Mouse (Mus musculus): ENCODE measurements around the gene Adcy9.

Adcy9 gene

GRCm38 (mm10) chr16:4418776-4419545 lies 1.3 kb downstream of the Adcy9 start:
- in situ Hi-C loops (cut with MboI) = no loop called here

GRCm38 (mm10) chr16:4418072-4418471 lies 2.2 kb downstream of the Adcy9 start:
- in situ Hi-C loops (cut with MboI) = no loop called here

- in situ Hi-C loops (cut with MboI) = no loop called here
Measured at GRCm38 (mm10) chr16:4417455-4417854, 2.8 kb downstream of the Adcy9 start.

GRCm38 (mm10) chr16:4414881-4415585 lies 5.3 kb downstream of the Adcy9 start:
- in situ Hi-C loops (cut with MboI) = no loop called here

GRCm38 (mm10) chr16:4413988-4414880 lies 6.1 kb downstream of the Adcy9 start:
- in situ Hi-C loops (cut with MboI) = no loop called here

GRCm38 (mm10) chr16:4413301-4413700 lies 7.0 kb downstream of the Adcy9 start:
- in situ Hi-C loops (cut with MboI) = no loop called here

- in situ Hi-C loops (cut with MboI) = no loop called here
Measured at GRCm38 (mm10) chr16:4412298-4412697, 8.0 kb downstream of the Adcy9 start.

- in situ Hi-C loops (cut with MboI) = no loop called here
Measured at GRCm38 (mm10) chr16:4411296-4411695, 9.0 kb downstream of the Adcy9 start.

- in situ Hi-C loops (cut with MboI) = no loop called here
Measured at GRCm38 (mm10) chr16:4407536-4407935, 12.8 kb downstream of the Adcy9 start.

- in situ Hi-C loops (cut with MboI) = no loop called here
Measured at GRCm38 (mm10) chr16:4406706-4407105, 13.6 kb downstream of the Adcy9 start.

GRCm38 (mm10) chr16:4406047-4406586 lies 14.2 kb downstream of the Adcy9 start:
- in situ Hi-C loops (cut with MboI) = no loop called here

GRCm38 (mm10) chr16:4404933-4405761 lies 15.2 kb downstream of the Adcy9 start:
- in situ Hi-C loops (cut with MboI) = no loop called here

- in situ Hi-C loops (cut with MboI) = no loop called here
Measured at GRCm38 (mm10) chr16:4401109-4401508, 19.2 kb downstream of the Adcy9 start.

- in situ Hi-C loops (cut with MboI) = no loop called here
Measured at GRCm38 (mm10) chr16:4399471-4400223, 20.7 kb downstream of the Adcy9 start.

- in situ Hi-C loops (cut with MboI) = no loop called here
Measured at GRCm38 (mm10) chr16:4398782-4399181, 21.5 kb downstream of the Adcy9 start.

- in situ Hi-C loops (cut with MboI) = no loop called here
Measured at GRCm38 (mm10) chr16:4397636-4398035, 22.7 kb downstream of the Adcy9 start.

GRCm38 (mm10) chr16:4395687-4396341 lies 24.5 kb downstream of the Adcy9 start:
- in situ Hi-C loops (cut with MboI) = no loop called here

- in situ Hi-C loops (cut with MboI) = no loop called here
Measured at GRCm38 (mm10) chr16:4394991-4395590, 25.2 kb downstream of the Adcy9 start.

GRCm38 (mm10) chr16:4383473-4384038 lies 36.7 kb downstream of the Adcy9 start:
- in situ Hi-C loops (cut with MboI) = no loop called here
